In the genomic region with DNA sequence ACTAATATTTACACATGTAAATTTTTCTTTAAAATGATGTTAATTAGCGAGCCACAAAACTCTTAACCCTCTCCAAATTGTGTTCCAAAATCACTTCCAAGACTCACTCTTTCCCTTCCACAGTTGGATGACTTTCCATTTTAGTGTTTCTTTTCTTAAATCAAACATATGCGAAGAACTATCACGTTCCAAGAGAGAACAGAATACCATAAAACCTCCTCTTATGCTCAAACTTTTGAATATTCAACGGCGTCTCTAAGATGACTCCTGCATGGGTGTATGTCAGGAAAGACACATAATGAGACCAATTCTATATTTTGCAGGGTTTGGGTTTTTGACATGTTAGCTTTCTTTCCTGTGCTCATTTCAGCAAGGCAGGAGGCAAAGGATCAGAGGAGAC, we compare ENCODE assay signal across 27 mouse cellular contexts. TPM values are rescaled to one million over a fixed set of nuclear protein-coding genes. Genes with fewer than 3 reads are reported as not detected.
DNase-seq lines count a peak whose midpoint lies in the region; ATAC-seq and TF ChIP-seq lines count a peak whose summit lies in the region.
"Had no signal": no experiment of that assay in that cellular context is flagged by ENCODE, and none has a peak within 500 bp of the region (broad histone marks: within the 10 kb centered on the region; RNA-seq: fewer than 3 reads in every experiment).

No protein-coding gene starts in this region.

- no peak for DNase-seq in forebrain, embryonic 10.5 days (ENCODE audit: extremely low spot score, low spot score)
- peak; percentile 10 for DNase-seq in forebrain, postnatal 0 days
- no peak for DNase-seq in forebrain, embryonic 14.5 days (ENCODE audit: low spot score)
- DNase-seq in left cerebral cortex, adult 2 months (ENCODE audit: extremely low spot score in 1 of 2, low spot score in 2 of 2), result no peak
- no peak for DNase-seq in left cerebral cortex, postnatal 4 days
- peak; percentile 62 for DNase-seq in telencephalon, adult 2 months (ENCODE audit: low read depth, low spot score)
- DNase-seq in gastrocnemius, adult 2 months, result no peak
- DNase-seq: adrenal gland, adult 8-10 months; adrenal gland, postnatal 14 days; adrenal gland, postnatal 36 days; B cell, adult 2 months; cerebellum, adult 11 months; cerebellum, adult 18-20 months; cerebellum, adult 8-10 months; cerebellum, adult 9-11 months; cerebellum, postnatal 14 days; cerebellum, postnatal 36 days had no signal

- H3K4me1 ChIP-seq in forebrain, embryonic 15.5 days, result no peaks in the 10 kb centered on the region
- no peaks in the 10 kb centered on the region for H3K4me1 ChIP-seq in forebrain, embryonic 10.5 days
- no peaks in the 10 kb centered on the region for H3K4me1 ChIP-seq in forebrain, postnatal 0 days (ENCODE audit: insufficient read depth)
- H3K4me1 ChIP-seq in forebrain, embryonic 14.5 days (ENCODE audit: control insufficient read depth, insufficient read depth, low read length), result no peaks in the 10 kb centered on the region
- H3K4me1 ChIP-seq: embryonic facial prominence, embryonic 10.5 days; embryonic facial prominence, embryonic 12.5 days; forebrain, embryonic 13.5 days had no signal

- 78% methylated on average over 5 of the region's 5 CpGs for WGBS in forebrain, embryonic 15.5 days
- WGBS in forebrain, embryonic 10.5 days, result 92% methylated on average over 5 of the region's 5 CpGs
- WGBS in forebrain, postnatal 0 days, result 73% methylated on average over 5 of the region's 5 CpGs
- 87% methylated on average over 5 of the region's 5 CpGs for WGBS in forebrain, embryonic 14.5 days

- H3K4me3 ChIP-seq in forebrain, embryonic 15.5 days, result no peak overlapping the region
- no peak overlapping the region for H3K4me3 ChIP-seq in forebrain, embryonic 10.5 days
- no peak overlapping the region for H3K4me3 ChIP-seq in forebrain, postnatal 0 days (ENCODE audit: low read depth, low read length)
- no peak overlapping the region for H3K4me3 ChIP-seq in forebrain, embryonic 14.5 days (ENCODE audit: low read depth, low read length)
- no peak overlapping the region for H3K4me3 ChIP-seq in left cerebral cortex, adult 2 months
- no peak overlapping the region for H3K4me3 ChIP-seq in gastrocnemius, adult 2 months
- H3K4me3 ChIP-seq: embryonic facial prominence, embryonic 10.5 days; embryonic facial prominence, embryonic 12.5 days; forebrain, embryonic 13.5 days had no signal

- H3K36me3 ChIP-seq in forebrain, embryonic 15.5 days, result no peaks in the 10 kb centered on the region
- H3K36me3 ChIP-seq in forebrain, embryonic 10.5 days (replicated peaks), result no peaks in the 10 kb centered on the region
- no peaks in the 10 kb centered on the region for H3K36me3 ChIP-seq in forebrain, postnatal 0 days (ENCODE audit: insufficient read depth)
- no peaks in the 10 kb centered on the region for H3K36me3 ChIP-seq in forebrain, embryonic 14.5 days (ENCODE audit: control insufficient read depth, insufficient read depth, low read length)
- H3K36me3 ChIP-seq: embryonic facial prominence, embryonic 10.5 days; embryonic facial prominence, embryonic 12.5 days; G1E had no signal

- no peaks in the 10 kb centered on the region for H3K27me3 ChIP-seq in forebrain, embryonic 15.5 days
- no peaks in the 10 kb centered on the region for H3K27me3 ChIP-seq in forebrain, embryonic 10.5 days (ENCODE audit: poor library complexity, severe bottlenecking)
- no peaks in the 10 kb centered on the region for H3K27me3 ChIP-seq in forebrain, postnatal 0 days (ENCODE audit: insufficient read depth, low read length)
- no peaks in the 10 kb centered on the region for H3K27me3 ChIP-seq in forebrain, embryonic 14.5 days (replicated peaks; ENCODE audit: control insufficient read depth, insufficient read depth, low read length)
- H3K27me3 ChIP-seq: CH12.LX; embryonic facial prominence, embryonic 12.5 days; forebrain, embryonic 13.5 days; Patski had no signal

- 0 out of 2 replicates have a peak overlapping the region, but pooled peaks have one; percentile 24 for H3K27ac ChIP-seq in forebrain, embryonic 15.5 days (replicated peaks)
- no peak overlapping the region for H3K27ac ChIP-seq in forebrain, embryonic 10.5 days
- H3K27ac ChIP-seq in forebrain, postnatal 0 days (ENCODE audit: low read depth, low read length), result 0 out of 2 replicates have a peak overlapping the region, but pooled peaks have one; percentile 54
- no peak overlapping the region for H3K27ac ChIP-seq in forebrain, embryonic 14.5 days (ENCODE audit: low read depth, low read length)
- H3K27ac ChIP-seq in left cerebral cortex, adult 2 months, result peak overlapping the region; percentile 69
- H3K27ac ChIP-seq in gastrocnemius, adult 2 months, result no peak overlapping the region
- H3K27ac ChIP-seq: embryonic facial prominence, embryonic 10.5 days; embryonic facial prominence, embryonic 12.5 days; forebrain, embryonic 13.5 days had no signal

- H3K9ac ChIP-seq in forebrain, embryonic 15.5 days (replicated peaks), result no peak overlapping the region
- no peak overlapping the region for H3K9ac ChIP-seq in forebrain, postnatal 0 days
- H3K9ac ChIP-seq in forebrain, embryonic 14.5 days (ENCODE audit: low read length), result no peak overlapping the region
- H3K9ac ChIP-seq: embryonic facial prominence, embryonic 12.5 days; forebrain, embryonic 13.5 days had no signal

- TF ChIP-seq CTCF in forebrain, postnatal 0 days (IDR thresholded peaks at IDR 0.05; ENCODE audit: low read depth), result no peak
- no peak for TF ChIP-seq CTCF in left cerebral cortex, adult 2 months (IDR thresholded peaks at IDR 0.05)
- no peak for TF ChIP-seq CTCF in gastrocnemius, adult 2 months (IDR thresholded peaks at IDR 0.05)

- no peak overlapping the region for H3K4me2 ChIP-seq in forebrain, embryonic 15.5 days (replicated peaks)
- no peak overlapping the region for H3K4me2 ChIP-seq in forebrain, postnatal 0 days (ENCODE audit: low read depth)
- no peak overlapping the region for H3K4me2 ChIP-seq in forebrain, embryonic 14.5 days (ENCODE audit: low read length)
- H3K4me2 ChIP-seq: embryonic facial prominence, embryonic 12.5 days; forebrain, embryonic 13.5 days had no signal

- intact Hi-C loops in left cerebral cortex, adult 2 months (cut with DNase I), result no loop called here
- intact Hi-C loops in left cerebral cortex, postnatal 4 days (cut with DNase I), result no loop called here
- intact Hi-C loops in gastrocnemius, adult 2 months (cut with DNase I), result no loop called here

- no peaks in the 10 kb centered on the region for H3K9me3 ChIP-seq in forebrain, embryonic 15.5 days
- H3K9me3 ChIP-seq in forebrain, embryonic 10.5 days, result no peaks in the 10 kb centered on the region
- no peaks in the 10 kb centered on the region for H3K9me3 ChIP-seq in forebrain, postnatal 0 days (ENCODE audit: low read length)
- H3K9me3 ChIP-seq in forebrain, embryonic 14.5 days (replicated peaks; ENCODE audit: control insufficient read depth, low read length), result no peaks in the 10 kb centered on the region
- H3K9me3 ChIP-seq: embryonic facial prominence, embryonic 10.5 days; embryonic facial prominence, embryonic 12.5 days; forebrain, embryonic 13.5 days had no signal

- ATAC-seq in forebrain, embryonic 15.5 days (replicated peaks), result no peak
- ATAC-seq in forebrain, postnatal 0 days, result peak; percentile 59; the same call in 1 of the 2 replicates
- ATAC-seq in forebrain, embryonic 14.5 days, result no peak
- ATAC-seq: activated CD4-positive, CD25-positive, alpha-beta regulatory T cell, adult 4 months; CD4-positive, CD25-positive, alpha-beta regulatory T cell, adult 4 months; forebrain, embryonic 13.5 days; Patski had no signal

RNA-seq across cellular contexts. Expression of gene Grin2b, which starts 21.3 kb away (rescaled TPM):
- polyA plus RNA-seq in forebrain, embryonic 15.5 days (2015; fragmentation: Nextera tagmentation; extraction: Ambion mirVana), result 88.2 and 92.1 TPM in 2 replicates
- polyA plus RNA-seq in forebrain, embryonic 10.5 days (2016; fragmentation: Nextera tagmentation; extraction: Ambion mirVana), result 0.31 TPM in 1 of 2 replicates, not detected in the other
- 57.9 and 66.6 TPM in 2 replicates for total RNA-seq in forebrain, postnatal 0 days (2014; rRNA removed)
- 62.5 and 102 TPM in 2 replicates for polyA plus RNA-seq in forebrain, postnatal 0 days (2015; fragmentation: Nextera tagmentation; extraction: Ambion mirVana)
- polyA plus RNA-seq in forebrain, embryonic 14.5 days (2014; fragmentation: Nextera tagmentation; extraction: Ambion mirVana), result 22.3 and 46.3 TPM in 2 replicates
- 100 to 1,000 TPM; 300 to 306 TPM for total RNA-seq in left cerebral cortex, adult 2 months (2021)
- total RNA-seq in left cerebral cortex, postnatal 4 days (2021), result 100 to 1,000 TPM; 303 to 310 TPM
- total RNA-seq in gastrocnemius, adult 2 months (2021), result under 1 TPM in 1 of 2 experiments, not detected in 1; 0.03 TPM
- total RNA-seq: CH12.LX; common myeloid progenitor, adult 5-6 weeks had no signal
- polyA plus RNA-seq: CD4-positive, CD25-positive, alpha-beta regulatory T cell, adult 4 months; G1E; Patski had no signal

Comparison
In these comparisons a context has a peak if more than half of its experiments do, and no peak if none do; other contexts are left out.
1. H3K27ac ChIP-seq: peak in forebrain, embryonic 15.5 days (single experiment), forebrain, postnatal 0 days (single experiment) and left cerebral cortex, adult 2 months (single experiment); none in forebrain, embryonic 10.5 days (single experiment), forebrain, embryonic 14.5 days (single experiment) and gastrocnemius, adult 2 months (single experiment).
2. DNase-seq: peak in forebrain, postnatal 0 days (single experiment) and telencephalon, adult 2 months (single experiment); none in forebrain, embryonic 10.5 days (single experiment), forebrain, embryonic 14.5 days (single experiment), left cerebral cortex, adult 2 months (0 of 2), left cerebral cortex, postnatal 4 days (single experiment) and gastrocnemius, adult 2 months (single experiment).
3. RNA of gene Grin2b, which starts 21.3 kb away (total RNA-seq): 303 to 310 TPM in left cerebral cortex, postnatal 4 days, 300 to 306 TPM in left cerebral cortex, adult 2 months and 57.9 to 66.6 TPM in forebrain, postnatal 0 days; 0.03 TPM in gastrocnemius, adult 2 months; every median in the first group is over 10 times any median in the second.